Mouse (Mus musculus) liver, postnatal 0 days (tissue): ENCODE measurements around the gene Pck2. TPM values are rescaled to one million over a fixed set of nuclear protein-coding genes. Genes with fewer than 3 reads are reported as not detected.

Source experiments
- ATAC-seq: fragments of 200-750 bp; cut with Nextera tagmentation; 2 replicates; pipeline ENCODE4 v1.8.0; 2017; ENCODE audit warnings: mild to moderate bottlenecking, moderate library complexity
- DNase-seq: peaks from one replicate; pipeline ENCODE4 v3.0.0-alpha.2; 2016
- H3K27ac ChIP-seq: fragments of 300-500 bp; sonication (generic); 2 replicates; pipeline ENCODE4 v1.5.1; 2014; ENCODE audit warnings: antibody characterized with exemption, moderate library complexity, mild to moderate bottlenecking, low read depth
- H3K27me3 ChIP-seq: fragments of 300-500 bp; sonication (generic); 2 replicates; pipeline ENCODE4 v1.6.1; 2014; ENCODE audit warnings: low read length, control low read depth, mixed read lengths; ENCODE audit not compliant: insufficient read depth
- H3K36me3 ChIP-seq: fragments of 300-500 bp; sonication (generic); replicated peaks from 2 replicates; pipeline ENCODE4 v1.6.1; 2014; ENCODE audit warnings: mild to moderate bottlenecking, control low read depth, low read length, moderate library complexity, mixed read lengths; ENCODE audit not compliant: insufficient read depth
- H3K4me1 ChIP-seq: fragments of 300-500 bp; sonication (generic); 2 replicates; pipeline ENCODE4 v1.6.1; 2014; ENCODE audit warnings: antibody characterized with exemption, mild to moderate bottlenecking, control low read depth; ENCODE audit not compliant: insufficient read depth
- H3K4me2 ChIP-seq: fragments of 300-500 bp; sonication (generic); 2 replicates; pipeline ENCODE4 v1.6.1; 2014; ENCODE audit warnings: low read depth, mild to moderate bottlenecking, low read length, moderate library complexity, mixed read lengths
- H3K4me3 ChIP-seq: fragments of 300-500 bp; sonication (generic); 2 replicates; pipeline ENCODE4 v1.5.1; 2014; ENCODE audit warnings: low read depth, low read length
- H3K9ac ChIP-seq: fragments of 300-500 bp; sonication (generic); replicated peaks from 2 replicates; pipeline ENCODE4 v1.6.1; 2014; ENCODE audit warnings: mild to moderate bottlenecking, moderate library complexity
- H3K9me3 ChIP-seq: fragments of 300-500 bp; sonication (generic); 2 replicates; pipeline ENCODE4 v1.6.1; 2016; ENCODE audit warnings: mild to moderate bottlenecking, control low read depth, low read length, mixed read lengths
- CTCF ChIP-seq: sonication (generic); IDR thresholded peaks from 2 replicates; pipeline ENCODE4 v1.5.1; 2016; ENCODE audit warnings: antibody characterized with exemption, low read depth
- EP300 ChIP-seq: IDR thresholded peaks from 2 replicates; pipeline ENCODE4 v1.6.1; 2016; ENCODE audit warnings: antibody characterized with exemption, low read depth, mild to moderate bottlenecking
- WGBS: fragments of 180-500 bp; shearing (Covaris S2); extraction: QIAGEN DNeasy Blood & Tissue Kit; methylation state at CpG from one replicate; pipeline ENCODE4 v1.1.7; 2014; ENCODE audit not compliant: insufficient replicate concordance; 5-methylcytosine and 5-hydroxymethylcytosine counted together
- polyA plus RNA-seq: library from polyadenylated mRNA; unstranded; fragments of >200 nt; fragmentation: Nextera tagmentation; extraction: Ambion mirVana; gene quantifications from 2 replicates; pipeline ENCODE4 v1.2.1, GENCODE M21; 2015

Gene Pck2
- polyA plus RNA-seq, 1 experiment from 2014 or later = 20.7 TPM

- Histone ChIP-seq H3K4me1 (peaks cover 21% of the 10 kb centered on the region), H3K4me2 (peak overlapping the region; percentile 87), H3K27me3 (no peaks in the 10 kb centered on the region), H3K27ac (peak overlapping the region; percentile 89), H3K36me3 (peaks cover 43% of the 10 kb centered on the region), H3K9ac (peak overlapping the region; percentile 83; the same call in 1 of the 2 replicates), H3K4me3 (0 out of 2 replicates have a peak overlapping the region, but pooled peaks have one; percentile 78), H3K9me3 (no peaks in the 10 kb centered on the region)
- 74% methylated on average over 12 of the region's 12 CpGs for WGBS
- TF ChIP-seq CTCF (peak; percentile 35), EP300 (peak; percentile 61)
- ATAC-seq (peak; percentile 67), DNase-seq (peak; percentile 62)
Measured at GRCm38 (mm10) chr14:55542268-55542667, 2.2 kb downstream of the Pck2 start.

- no peak overlapping the region for H3K4me2 ChIP-seq
- H3K9me3 ChIP-seq = no peaks in the 10 kb centered on the region
- no peak for ATAC-seq
- H3K4me3 ChIP-seq = no peak overlapping the region
- no peaks in the 10 kb centered on the region for H3K27me3 ChIP-seq
- WGBS = 94% methylated on average over 9 of the region's 9 CpGs
- peaks cover 19% of the 10 kb centered on the region for H3K4me1 ChIP-seq
- TF ChIP-seq CTCF = no peak
- TF ChIP-seq EP300 = no peak
- no peak overlapping the region for H3K27ac ChIP-seq
- no peak overlapping the region for H3K9ac ChIP-seq
- H3K36me3 ChIP-seq = peaks cover 63% of the 10 kb centered on the region
- DNase-seq = no peak
Measured at GRCm38 (mm10) chr14:55544334-55544733, 4.3 kb downstream of the Pck2 start.

DNA sequence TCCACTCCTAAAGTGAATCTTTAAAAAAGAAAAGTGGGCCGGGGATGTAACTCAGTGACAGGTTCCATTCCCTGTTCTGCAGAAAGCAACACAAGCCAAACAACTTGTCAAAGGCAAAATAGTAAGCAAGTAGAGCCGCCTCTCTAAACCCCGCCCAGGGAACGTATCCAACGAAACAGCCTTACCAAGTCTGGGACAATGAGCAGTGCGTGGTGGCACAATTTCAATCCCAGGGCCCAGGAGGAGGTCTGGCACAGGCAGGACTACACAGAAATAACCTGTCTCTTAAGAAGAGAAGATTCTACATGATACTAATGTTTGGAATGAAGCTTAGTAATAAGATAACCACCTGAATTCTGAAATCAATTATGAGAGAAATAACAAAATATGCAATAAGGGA, 10.1 kb downstream of the Pck2 start:
- 91% methylated on average over 6 of the region's 6 CpGs for WGBS
- no peak overlapping the region for H3K4me3 ChIP-seq
- no peak overlapping the region for H3K9ac ChIP-seq
- no peak for TF ChIP-seq CTCF
- no peak for TF ChIP-seq EP300
- no peaks in the 10 kb centered on the region for H3K9me3 ChIP-seq
- no peaks in the 10 kb centered on the region for H3K27me3 ChIP-seq
- H3K36me3 ChIP-seq = peaks cover 47% of the 10 kb centered on the region
- H3K27ac ChIP-seq = no peak overlapping the region
- ATAC-seq = no peak
- no peak for DNase-seq
- H3K4me2 ChIP-seq = no peak overlapping the region
- H3K4me1 ChIP-seq = no peaks in the 10 kb centered on the region

DNA sequence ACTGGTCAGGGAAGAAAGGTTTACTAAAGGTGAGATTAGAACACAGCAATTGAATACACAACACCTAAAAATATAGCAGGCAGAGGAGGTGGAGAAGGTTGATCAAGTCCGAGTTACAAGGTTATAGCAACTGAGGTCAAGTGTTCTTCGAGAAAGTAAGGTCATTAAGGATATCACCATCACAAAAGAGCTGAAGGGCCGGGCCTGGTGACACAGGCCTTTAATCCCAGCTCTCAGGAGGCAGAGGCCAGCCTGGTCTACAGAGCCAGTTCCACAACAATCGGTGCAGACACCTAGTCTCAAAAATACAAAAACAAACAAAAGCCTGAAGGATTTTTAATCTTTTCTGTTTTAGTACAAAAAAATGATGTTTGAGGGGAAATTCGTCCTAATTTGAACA, 11.3 kb downstream of the Pck2 start:
- H3K27ac ChIP-seq = no peak overlapping the region
- no peaks in the 10 kb centered on the region for H3K9me3 ChIP-seq
- 72% methylated on average over 5 of the region's 5 CpGs for whole genome bisulfite sequencing
- peaks cover under 1% of the 10 kb centered on the region; the same call in 1 of the 2 replicates for H3K4me1 ChIP-seq
- no peak overlapping the region for H3K4me3 ChIP-seq
- peaks cover 37% of the 10 kb centered on the region for H3K36me3 ChIP-seq
- H3K9ac ChIP-seq = no peak overlapping the region
- DNase-seq = no peak
- H3K4me2 ChIP-seq = no peak overlapping the region
- no peak for ATAC-seq
- H3K27me3 ChIP-seq = no peaks in the 10 kb centered on the region
- no peak for TF ChIP-seq EP300
- TF ChIP-seq CTCF = no peak

- no peak for TF ChIP-seq CTCF
- no peak for TF ChIP-seq EP300
- ATAC-seq = no peak
- Histone ChIP-seq H3K4me2 (no peak overlapping the region), H3K27me3 (no peaks in the 10 kb centered on the region), H3K4me3 (no peak overlapping the region), H3K27ac (no peak overlapping the region), H3K9ac (no peak overlapping the region), H3K4me1 (peaks cover 5% of the 10 kb centered on the region), H3K36me3 (peaks cover 34% of the 10 kb centered on the region), H3K9me3 (no peaks in the 10 kb centered on the region)
- WGBS = 89% methylated on average over 8 of the region's 8 CpGs
- no peak for DNase-seq
Measured at GRCm38 (mm10) chr14:55551794-55552193, 11.7 kb downstream of the Pck2 start.

DNA sequence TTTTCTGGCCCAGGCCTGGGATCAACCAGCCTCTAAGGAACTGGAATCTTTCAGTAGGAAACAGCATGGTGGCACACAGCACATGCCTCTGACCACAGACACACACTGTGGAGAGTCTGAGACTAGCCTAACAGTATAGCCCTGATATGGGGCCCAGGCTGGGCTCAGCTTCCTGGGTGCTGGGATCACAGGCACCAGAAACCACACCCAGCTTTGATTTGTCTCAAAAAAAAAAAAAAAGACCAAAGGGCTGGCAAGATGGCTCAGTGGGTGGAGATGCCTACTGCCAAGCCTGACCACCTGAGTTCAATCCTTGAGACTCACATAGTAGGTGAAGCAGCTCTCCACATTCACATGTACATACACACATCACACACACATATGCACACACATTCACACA, 14.6 kb downstream of the Pck2 start:
- no peak for ATAC-seq
- peaks cover 25% of the 10 kb centered on the region for H3K4me1 ChIP-seq
- H3K36me3 ChIP-seq = peaks cover 6% of the 10 kb centered on the region
- H3K27ac ChIP-seq = no peak overlapping the region
- no peak for DNase-seq
- no peak overlapping the region for H3K4me3 ChIP-seq
- no peaks in the 10 kb centered on the region for H3K27me3 ChIP-seq
- TF ChIP-seq EP300 = no peak
- TF ChIP-seq CTCF = no peak
- no peak overlapping the region for H3K4me2 ChIP-seq
- no peaks in the 10 kb centered on the region for H3K9me3 ChIP-seq
- no peak overlapping the region for H3K9ac ChIP-seq

- H3K27ac ChIP-seq = no peak overlapping the region
- TF ChIP-seq EP300 (no peak), CTCF (no peak)
- H3K9me3 ChIP-seq = no peaks in the 10 kb centered on the region
- H3K4me1 ChIP-seq = peaks cover 25% of the 10 kb centered on the region
- DNase-seq = no peak
- H3K4me2 ChIP-seq = no peak overlapping the region
- H3K36me3 ChIP-seq = no peaks in the 10 kb centered on the region
- ATAC-seq = no peak
- no peak overlapping the region for H3K9ac ChIP-seq
- 67% methylated on average over 3 of the region's 3 CpGs for WGBS
- no peaks in the 10 kb centered on the region for H3K27me3 ChIP-seq
- no peak overlapping the region for H3K4me3 ChIP-seq
Measured at GRCm38 (mm10) chr14:55555788-55556187, 15.7 kb downstream of the Pck2 start.
